Mouse (Mus musculus) heart, embryonic 12.5 days (tissue): ENCODE results near the gene Hpd. TPM values are rescaled to one million over a fixed set of nuclear protein-coding genes. Genes with fewer than 3 reads are reported as not detected.
A peak's percentile ranks its signal among the peaks of the same experiment; 100 is the strongest.

Experiments
- ATAC-seq: fragments of 200-750 bp; cut with Nextera tagmentation; 2 replicates; pipeline ENCODE4 v1.8.0; 2017; ENCODE audit warnings: moderate TSS enrichment, moderate library complexity; ENCODE audit not compliant: insufficient number of reproducible peaks, low FRiP score
- H3K27ac ChIP-seq: fragments of 300-500 bp; sonication (generic); 2 replicates; pipeline ENCODE4 v1.5.1; 2016; ENCODE audit warnings: mild to moderate bottlenecking, moderate library complexity; ENCODE audit not compliant: poor library complexity, severe bottlenecking
- H3K27me3 ChIP-seq: fragments of 300-500 bp; sonication (generic); replicated peaks from 2 replicates; pipeline ENCODE4 v1.6.1; 2016; ENCODE audit warnings: mild to moderate bottlenecking, moderate library complexity
- H3K36me3 ChIP-seq: fragments of 300-500 bp; sonication (generic); 2 replicates; pipeline ENCODE4 v1.6.1; 2016; ENCODE audit warnings: mild to moderate bottlenecking, moderate library complexity
- H3K4me1 ChIP-seq: fragments of 300-500 bp; sonication (generic); replicated peaks from 2 replicates; pipeline ENCODE4 v1.6.1; 2016; ENCODE audit warnings: mild to moderate bottlenecking
- H3K4me2 ChIP-seq: fragments of 300-500 bp; sonication (generic); 2 replicates; pipeline ENCODE4 v1.6.1; 2016; ENCODE audit warnings: mild to moderate bottlenecking, moderate library complexity
- H3K4me3 ChIP-seq: fragments of 300-500 bp; sonication (generic); 2 replicates; pipeline ENCODE4 v1.5.1; 2016; ENCODE audit warnings: mild to moderate bottlenecking
- H3K9ac ChIP-seq: fragments of 300-500 bp; sonication (generic); 2 replicates; pipeline ENCODE4 v1.6.1; 2016; ENCODE audit warnings: mild to moderate bottlenecking, moderate library complexity
- H3K9me3 ChIP-seq: fragments of 300-500 bp; sonication (generic); replicated peaks from 2 replicates; pipeline ENCODE4 v1.6.1; 2016; ENCODE audit warnings: mild to moderate bottlenecking, moderate library complexity
- WGBS: fragments of 180-500 bp; shearing (Covaris S2); methylation state at CpG from one replicate; pipeline ENCODE4 v1.1.7; 2016; 5-methylcytosine and 5-hydroxymethylcytosine counted together
- polyA plus RNA-seq: library from polyadenylated mRNA; unstranded; fragments of >200 nt; fragmentation: Nextera tagmentation; extraction: Ambion mirVana; gene quantifications from 2 replicates; pipeline ENCODE4 v1.2.1, GENCODE M21; 2016

The Hpd gene
- polyA plus RNA-seq, 1 experiment from 2014 or later = not detected

DNA sequence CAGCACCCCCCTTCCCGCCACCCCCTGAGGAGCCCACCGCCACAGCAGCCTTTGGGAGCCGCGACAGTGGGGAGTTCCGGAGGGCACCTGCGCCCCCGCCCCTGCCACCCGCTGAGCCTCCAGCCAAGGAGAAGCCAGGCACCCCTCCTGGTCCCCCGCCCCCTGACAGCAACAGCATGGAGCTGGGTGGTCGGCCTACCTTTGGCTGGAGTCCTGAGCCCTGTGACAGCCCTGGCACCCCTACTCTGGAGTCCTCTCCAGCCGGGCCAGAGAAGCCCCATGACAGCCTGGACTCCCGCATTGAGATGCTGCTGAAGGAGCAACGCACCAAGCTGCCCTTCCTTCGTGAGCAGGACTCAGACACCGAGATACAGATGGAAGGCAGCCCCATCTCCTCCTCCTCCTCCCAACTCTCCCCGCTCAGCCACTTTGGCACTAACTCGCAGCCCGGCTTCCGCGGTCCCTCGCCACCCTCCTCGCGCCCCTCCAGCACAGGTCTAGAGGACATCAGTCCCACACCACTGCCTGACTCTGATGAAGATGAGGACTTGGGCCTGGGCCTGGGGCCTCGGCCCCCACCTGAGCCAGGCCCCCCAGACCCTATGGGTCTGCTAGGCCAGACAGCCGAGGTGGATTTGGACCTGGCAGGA lies 34.3 kb downstream of the Hpd start:
- peak overlapping the region; percentile 23; the same call in 1 of the 2 replicates for H3K9ac ChIP-seq
- H3K4me2 ChIP-seq = 0 out of 2 replicates have a peak overlapping the region, but pooled peaks have one; percentile 59
- ATAC-seq = no peak
- WGBS = 81% methylated on average over 25 of the region's 25 CpGs
- peaks cover 65% of the 10 kb centered on the region for H3K4me1 ChIP-seq
- H3K4me3 ChIP-seq = no peak overlapping the region
- H3K27me3 ChIP-seq = no peaks in the 10 kb centered on the region
- no peaks in the 10 kb centered on the region for H3K9me3 ChIP-seq
- peaks cover 78% of the 10 kb centered on the region for H3K36me3 ChIP-seq
- no peak overlapping the region for H3K27ac ChIP-seq

- no peak overlapping the region for H3K9ac ChIP-seq
- 78% methylated on average over 17 of the region's 17 CpGs for WGBS
- no peak overlapping the region for H3K4me2 ChIP-seq
- H3K27me3 ChIP-seq = no peaks in the 10 kb centered on the region
- peaks cover 65% of the 10 kb centered on the region for H3K4me1 ChIP-seq
- H3K4me3 ChIP-seq = no peak overlapping the region
- ATAC-seq = no peak
- no peak overlapping the region for H3K27ac ChIP-seq
- peaks cover 72% of the 10 kb centered on the region for H3K36me3 ChIP-seq
- H3K9me3 ChIP-seq = no peaks in the 10 kb centered on the region
Observed at GRCm38 (mm10) chr5:123147569-123147968, 35.0 kb downstream of the Hpd start.

DNA sequence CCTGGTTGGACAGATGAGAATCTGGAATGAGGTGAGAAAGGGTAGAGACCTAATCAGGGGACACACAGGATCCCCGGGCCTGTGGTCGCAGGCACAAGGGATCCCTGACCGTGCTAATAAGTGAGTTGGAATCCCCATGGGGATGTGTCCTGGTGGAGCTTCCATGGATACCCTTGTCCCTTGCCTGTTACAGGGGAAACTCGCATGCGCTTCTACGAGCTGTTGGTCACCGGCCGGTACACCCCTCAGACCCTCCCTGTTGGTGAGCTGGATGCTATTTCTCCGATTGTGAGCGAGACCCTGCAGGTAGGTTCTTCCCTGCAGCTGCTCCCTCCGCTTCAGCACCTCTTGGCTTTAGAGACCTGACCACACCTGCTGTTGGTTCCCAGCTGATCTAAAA lies 36.2 kb downstream of the Hpd start:
- H3K4me3 ChIP-seq = no peak overlapping the region
- H3K36me3 ChIP-seq = peaks cover 59% of the 10 kb centered on the region
- H3K4me1 ChIP-seq = peaks cover 62% of the 10 kb centered on the region
- H3K9me3 ChIP-seq = no peaks in the 10 kb centered on the region
- no peak overlapping the region for H3K4me2 ChIP-seq
- WGBS = 87% methylated on average over 11 of the region's 11 CpGs
- no peaks in the 10 kb centered on the region for H3K27me3 ChIP-seq
- H3K9ac ChIP-seq = no peak overlapping the region
- H3K27ac ChIP-seq = no peak overlapping the region
- no peak for ATAC-seq

- Histone ChIP-seq H3K9ac (peak overlapping the region; percentile 100), H3K27me3 (no peaks in the 10 kb centered on the region), H3K4me3 (peak overlapping the region; percentile 94), H3K4me1 (peaks cover 48% of the 10 kb centered on the region), H3K27ac (0 out of 2 replicates have a peak overlapping the region, but pooled peaks have one; percentile 15), H3K4me2 (peak overlapping the region; percentile 99), H3K36me3 (peaks cover 46% of the 10 kb centered on the region), H3K9me3 (no peaks in the 10 kb centered on the region)
- no peak for ATAC-seq
- 42% methylated on average over 20 of the region's 20 CpGs for WGBS
Observed at GRCm38 (mm10) chr5:123144746-123145590, 37.6 kb downstream of the Hpd start.

DNA sequence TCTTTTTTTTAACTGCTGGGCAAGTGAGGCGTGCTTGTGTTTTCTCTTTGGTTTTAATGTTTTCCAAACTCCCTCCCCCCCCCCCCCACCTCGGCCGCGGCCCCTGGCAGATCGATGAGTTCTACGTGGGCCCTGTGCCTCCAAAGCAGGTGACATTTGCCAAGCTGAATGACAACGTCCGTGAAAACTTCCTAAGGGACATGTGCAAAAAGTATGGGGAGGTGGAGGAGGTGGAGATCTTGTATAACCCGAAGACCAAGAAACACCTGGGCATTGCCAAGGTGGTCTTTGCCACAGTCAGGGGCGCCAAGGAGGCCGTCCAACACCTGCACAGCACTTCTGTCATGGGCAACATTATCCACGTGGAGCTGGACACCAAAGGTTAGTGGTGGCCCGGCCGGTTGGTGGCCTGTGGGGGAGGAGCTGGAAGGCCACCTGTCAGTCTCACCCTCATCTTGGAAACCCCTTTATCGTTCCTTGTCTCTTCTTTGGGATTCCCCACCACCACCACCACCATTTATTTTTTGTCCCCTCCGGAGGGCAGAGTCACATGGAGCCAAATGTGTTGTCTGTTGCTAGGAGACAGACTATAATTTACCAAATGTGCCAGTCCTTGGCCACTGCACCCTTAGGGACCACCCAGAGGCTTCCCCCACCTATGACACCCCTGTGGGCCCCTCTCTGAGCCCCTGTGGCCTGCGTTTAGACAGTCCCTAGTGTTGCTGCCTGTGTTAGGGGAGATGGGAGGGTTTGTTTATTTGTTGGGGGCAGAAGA lies 38.4 kb downstream of the Hpd start:
- Histone ChIP-seq H3K4me1 (peaks cover 43% of the 10 kb centered on the region), H3K9ac (peak overlapping the region; percentile 100), H3K27me3 (no peaks in the 10 kb centered on the region), H3K9me3 (no peaks in the 10 kb centered on the region), H3K27ac (peak overlapping the region; percentile 100), H3K36me3 (peaks cover 42% of the 10 kb centered on the region), H3K4me2 (peak overlapping the region; percentile 99), H3K4me3 (peak overlapping the region; percentile 94)
- 8% methylated on average over 17 of the region's 17 CpGs for WGBS
- ATAC-seq = no peak

DNA sequence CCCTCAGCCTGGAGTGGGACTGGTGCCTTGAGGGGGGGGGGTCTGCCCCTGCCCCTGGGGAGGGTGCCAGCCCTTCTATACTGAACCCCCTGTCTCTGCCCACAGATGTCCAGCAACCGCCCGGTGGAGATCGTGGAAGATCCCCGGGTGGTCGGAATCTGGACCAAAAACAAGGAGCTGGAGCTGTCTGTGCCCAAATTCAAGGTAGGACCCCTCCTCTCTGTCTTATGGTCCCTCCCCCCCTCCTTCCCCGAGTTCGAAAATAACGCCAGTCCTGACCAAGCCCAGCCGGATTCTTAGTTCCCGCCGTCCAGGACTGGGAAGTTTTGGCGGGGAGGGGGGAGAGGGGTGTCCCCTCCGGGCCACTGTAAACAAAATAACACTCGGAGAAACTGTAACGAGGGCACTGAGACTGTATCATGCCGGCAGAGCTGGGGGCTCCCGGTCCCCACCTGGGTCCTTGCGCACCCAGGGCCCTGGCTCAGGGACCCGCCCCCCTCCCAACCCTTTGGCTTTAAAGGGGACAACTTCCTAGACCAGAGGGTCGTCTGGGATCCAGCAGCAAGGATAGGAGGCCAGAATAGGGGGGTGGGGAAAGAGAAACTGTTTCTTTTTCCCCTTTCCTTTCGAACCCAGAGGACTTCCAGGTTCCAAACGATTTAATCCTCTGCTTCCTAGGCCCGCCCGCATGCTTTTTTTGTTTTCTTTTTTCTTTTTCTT lies 39.1 kb downstream of the Hpd start:
- no peaks in the 10 kb centered on the region for H3K9me3 ChIP-seq
- 3% methylated on average over 24 of the region's 24 CpGs for WGBS
- peak overlapping the region; percentile 100 for H3K27ac ChIP-seq
- H3K27me3 ChIP-seq = no peaks in the 10 kb centered on the region
- peak overlapping the region; percentile 99 for H3K4me2 ChIP-seq
- no peak for ATAC-seq
- peaks cover 43% of the 10 kb centered on the region for H3K4me1 ChIP-seq
- peak overlapping the region; percentile 94 for H3K4me3 ChIP-seq
- H3K9ac ChIP-seq = peak overlapping the region; percentile 100
- H3K36me3 ChIP-seq = peaks cover 35% of the 10 kb centered on the region

GRCm38 (mm10) chr5:123142161-123143157 lies 40.1 kb downstream of the Hpd start, which contains the start of gene Setd1b:
Gene Setd1b (plus strand): TSS chr5:123142193.
- peaks cover 47% of the 10 kb centered on the region for H3K4me1 ChIP-seq
- H3K27ac ChIP-seq = peak within 1 kb of the TSS; percentile 100
- no peaks in the 10 kb centered on the region for H3K27me3 ChIP-seq
- H3K9me3 ChIP-seq = no peaks in the 10 kb centered on the region
- H3K9ac ChIP-seq = peak within 1 kb of the TSS; percentile 100
- peak within 1 kb of the TSS; percentile 99 for H3K4me2 ChIP-seq
- 0 out of 2 replicates have a peak, but pooled peaks have one; percentile 8 for ATAC-seq
- WGBS = 3% methylated on average over 88 of the region's 103 CpGs
- peak within 1 kb of the TSS; percentile 94 for H3K4me3 ChIP-seq
- peaks cover 25% of the 10 kb centered on the region for H3K36me3 ChIP-seq

GRCm38 (mm10) chr5:123141555-123142160 lies 40.9 kb downstream of the Hpd start:
- no peaks in the 10 kb centered on the region for H3K27me3 ChIP-seq
- ATAC-seq = no peak
- no peaks in the 10 kb centered on the region for H3K9me3 ChIP-seq
- H3K9ac ChIP-seq = peak overlapping the region; percentile 100
- H3K27ac ChIP-seq = peak overlapping the region; percentile 100
- 1% methylated on average over 36 of the region's 38 CpGs for WGBS
- H3K4me2 ChIP-seq = peak overlapping the region; percentile 99
- peaks cover 55% of the 10 kb centered on the region for H3K4me1 ChIP-seq
- H3K4me3 ChIP-seq = peak overlapping the region; percentile 94
- H3K36me3 ChIP-seq = peaks cover 17% of the 10 kb centered on the region

DNA sequence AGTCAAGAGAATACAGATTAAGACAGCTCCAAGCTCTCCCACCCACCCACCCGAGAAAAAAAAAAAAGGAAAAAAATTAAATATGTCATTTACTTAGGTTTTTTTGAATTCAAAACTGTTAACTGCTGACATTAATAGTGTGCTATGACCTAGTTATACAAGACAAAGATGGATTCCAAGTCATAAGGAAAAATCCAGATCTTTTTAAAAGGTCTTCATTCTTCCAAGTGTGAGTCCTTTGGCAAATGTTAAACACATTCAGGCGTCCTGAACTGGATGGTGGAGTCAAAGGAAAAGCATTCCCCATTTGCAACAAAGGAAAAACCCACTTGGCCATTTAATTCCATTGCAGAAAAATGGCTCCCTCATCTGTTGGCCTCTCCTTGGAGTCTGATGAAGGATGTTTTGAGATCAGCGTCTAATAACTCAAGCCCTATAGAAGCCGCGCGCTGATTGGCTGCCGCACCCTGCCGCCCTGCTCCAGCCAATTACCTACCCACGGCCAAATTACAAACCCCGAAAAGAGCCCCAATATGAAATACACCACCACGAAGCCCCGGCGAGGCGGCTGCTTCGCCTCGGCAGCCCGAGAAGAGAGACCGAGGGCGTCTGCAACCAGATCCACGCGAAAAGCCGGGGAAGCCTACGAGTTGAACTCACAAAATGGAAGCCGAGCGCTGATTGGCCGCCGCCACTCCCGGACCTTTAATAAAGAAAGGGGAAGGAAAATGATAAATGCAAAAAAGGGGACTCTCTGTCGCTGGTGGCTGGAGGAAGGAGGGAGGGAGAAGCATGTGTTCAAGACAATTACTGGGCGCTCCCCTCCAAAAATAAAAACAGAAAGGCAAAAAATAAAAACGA lies 41.6 kb downstream of the Hpd start:
- Histone ChIP-seq H3K4me2 (peak overlapping the region; percentile 99), H3K27ac (peak overlapping the region; percentile 100), H3K4me3 (peak overlapping the region; percentile 94), H3K9ac (peak overlapping the region; percentile 100), H3K9me3 (no peaks in the 10 kb centered on the region), H3K4me1 (peaks cover 60% of the 10 kb centered on the region), H3K36me3 (peaks cover 11% of the 10 kb centered on the region), H3K27me3 (no peaks in the 10 kb centered on the region)
- under 1% methylated on average over 31 of the region's 31 CpGs for WGBS
- peak; percentile 57 for ATAC-seq
